Mouse (Mus musculus): ENCODE data around the gene Qrfp.

DNA sequence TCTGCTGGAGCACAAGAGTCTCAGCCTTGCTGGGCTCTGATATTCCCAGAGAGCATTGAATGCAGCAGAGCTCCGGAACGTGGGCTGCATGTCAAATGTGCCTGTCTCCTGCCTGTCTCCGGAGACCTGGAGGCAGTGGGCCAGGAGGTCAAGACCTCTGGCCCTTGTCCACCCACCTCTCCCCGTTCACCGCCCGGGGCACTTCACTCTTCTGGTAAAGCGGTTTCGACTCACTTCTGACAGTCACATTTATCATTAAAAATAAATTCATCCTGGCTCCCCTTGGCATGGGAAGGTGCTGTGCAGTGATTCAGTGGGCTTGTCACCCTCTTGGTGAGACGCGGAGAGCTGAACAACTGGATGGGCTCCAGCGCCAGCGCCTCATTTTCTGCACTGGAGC is 39.8 kb upstream of the Qrfp start:
- TF ChIP-seq CTCF (IDR thresholded peaks at IDR 0.05; ENCODE audit: extremely low read depth, insufficient read depth, insufficient read length, insufficient replicate concordance) (no peak), POLR2A (IDR thresholded peaks at IDR 0.05; ENCODE audit: low read depth, low read length) (no peak)

All from spleen, adult 2 months (tissue).